Mouse (Mus musculus): Measurements from ENCODE around the gene Lif.

The Lif gene

DNA sequence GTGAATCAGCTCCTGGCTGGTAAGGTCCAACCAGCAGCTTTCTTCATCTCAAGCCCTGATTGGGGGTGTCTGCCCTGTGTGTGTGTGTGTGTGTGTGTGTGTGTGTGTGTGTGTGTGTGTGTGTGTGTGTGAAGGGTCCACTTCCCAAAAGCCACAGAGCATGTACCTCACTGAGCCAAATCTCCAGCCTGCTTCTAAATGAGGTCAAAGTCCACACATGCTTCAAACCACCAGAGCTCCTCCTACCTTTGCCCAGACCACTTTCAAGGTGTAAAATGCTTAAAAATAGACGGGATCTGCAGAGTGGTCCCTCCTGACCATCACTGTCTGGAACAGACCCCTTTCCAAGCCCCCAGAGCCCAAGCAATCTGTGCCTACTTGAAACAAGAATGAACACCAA lies 5.9 kb downstream of the Lif start:
- no peak for DNase-seq

DNA sequence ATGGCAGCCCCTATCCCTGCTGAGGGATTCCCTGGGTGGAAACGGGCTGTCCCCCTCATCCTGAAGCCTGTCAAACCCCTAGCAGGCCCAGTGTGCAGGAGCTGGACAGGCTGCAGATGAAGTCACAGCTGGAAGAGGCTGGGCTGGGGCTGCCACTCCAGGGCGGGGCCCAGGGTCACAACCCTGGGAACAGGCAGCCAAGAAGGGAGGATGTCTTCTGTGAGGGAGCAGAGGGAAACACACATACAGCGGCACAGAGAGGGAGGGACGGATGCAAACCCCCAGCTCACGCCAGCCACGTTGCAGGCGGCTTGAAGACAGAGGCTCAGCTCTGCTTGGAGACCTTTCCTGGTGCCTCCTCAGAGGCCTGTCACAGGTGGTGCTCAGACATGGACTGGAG lies 6.7 kb downstream of the Lif start:
- no peak for DNase-seq

DNA sequence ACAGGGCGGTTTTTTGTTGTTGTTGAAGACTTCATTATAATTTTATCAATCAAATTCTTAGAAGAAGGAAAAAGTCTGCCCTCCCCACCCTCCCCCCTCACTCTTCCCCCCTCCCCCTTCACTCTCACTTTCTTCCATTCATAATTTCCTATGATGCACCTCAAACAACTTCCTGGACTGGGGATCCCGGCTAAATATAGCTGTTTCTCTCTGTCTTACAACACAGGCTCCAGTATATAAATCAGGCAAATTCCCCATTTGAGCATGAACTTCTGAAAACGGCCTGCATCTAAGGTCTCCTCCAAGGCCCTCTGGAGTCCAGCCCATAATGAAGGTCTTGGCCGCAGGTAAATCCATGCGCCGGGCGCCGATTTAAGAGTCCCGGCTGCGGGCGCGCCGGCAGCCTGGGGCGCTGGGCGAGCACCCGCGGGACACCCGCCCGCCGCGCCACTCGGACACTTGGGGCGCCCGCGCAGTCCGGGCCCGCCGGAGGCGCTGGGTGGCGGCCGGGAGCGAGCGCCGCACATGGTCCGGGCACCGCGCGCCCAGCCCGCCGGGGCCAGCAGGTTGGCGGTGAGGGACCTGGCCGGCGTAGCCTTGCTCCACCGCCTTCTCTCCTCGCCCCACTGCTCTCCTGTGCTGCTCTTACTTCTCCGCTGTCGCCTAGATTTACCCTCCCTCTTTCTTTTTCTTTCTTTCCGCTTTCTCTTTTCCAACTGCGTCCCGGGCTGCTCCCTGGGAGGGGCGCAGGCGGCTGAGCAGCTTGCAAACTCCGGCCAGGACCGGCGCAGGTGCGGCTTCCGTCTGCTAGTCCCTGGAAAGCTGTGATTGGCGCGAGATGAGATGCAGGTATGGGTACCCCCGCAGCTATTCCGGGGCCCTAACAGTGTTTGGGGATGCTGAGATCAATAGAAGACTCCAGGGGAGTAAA lies 9.2 kb downstream of the Lif start:
- DNase-seq = no peak

DNA sequence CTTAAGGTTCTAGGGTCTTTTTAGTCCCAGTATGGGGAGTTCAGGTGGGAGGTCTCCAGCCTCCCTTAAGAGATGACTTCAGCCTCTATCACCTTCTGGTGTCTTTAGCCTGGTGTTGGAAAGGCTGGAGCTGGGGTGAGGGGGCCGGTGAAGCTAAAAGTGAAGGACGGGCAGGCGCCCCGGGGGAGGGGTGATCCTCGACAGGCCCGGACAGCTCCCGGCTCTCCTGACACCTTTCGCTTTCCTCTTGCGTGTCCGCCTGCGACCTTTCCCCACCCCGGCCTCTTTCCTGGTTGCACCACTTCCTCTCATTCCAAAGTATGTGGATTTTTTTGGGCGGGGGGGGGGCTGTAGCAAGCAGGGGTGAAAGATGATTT lies 9.8 kb downstream of the Lif start:
- DNase-seq = no peak

DNA sequence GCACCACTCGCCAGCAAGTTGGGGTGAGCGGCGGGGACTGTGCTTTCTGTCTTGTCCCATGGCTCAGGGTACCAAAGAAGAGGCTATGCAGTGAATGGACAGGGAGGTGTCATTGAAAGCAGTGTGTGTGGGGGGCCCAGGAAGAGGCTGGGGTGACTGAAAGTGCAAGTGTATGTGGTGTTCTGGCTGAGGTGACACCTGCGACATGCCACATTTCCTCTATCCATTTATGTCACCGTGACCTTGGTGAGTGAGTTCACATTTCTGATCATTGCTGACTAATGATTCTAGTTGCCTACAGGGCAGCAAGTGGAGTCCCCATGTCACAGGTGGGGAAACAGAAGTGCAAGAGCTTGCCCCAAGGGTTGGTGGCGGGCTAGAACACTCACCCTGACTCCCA lies 11.1 kb downstream of the Lif start:
- DNase-seq = no peak

DNA sequence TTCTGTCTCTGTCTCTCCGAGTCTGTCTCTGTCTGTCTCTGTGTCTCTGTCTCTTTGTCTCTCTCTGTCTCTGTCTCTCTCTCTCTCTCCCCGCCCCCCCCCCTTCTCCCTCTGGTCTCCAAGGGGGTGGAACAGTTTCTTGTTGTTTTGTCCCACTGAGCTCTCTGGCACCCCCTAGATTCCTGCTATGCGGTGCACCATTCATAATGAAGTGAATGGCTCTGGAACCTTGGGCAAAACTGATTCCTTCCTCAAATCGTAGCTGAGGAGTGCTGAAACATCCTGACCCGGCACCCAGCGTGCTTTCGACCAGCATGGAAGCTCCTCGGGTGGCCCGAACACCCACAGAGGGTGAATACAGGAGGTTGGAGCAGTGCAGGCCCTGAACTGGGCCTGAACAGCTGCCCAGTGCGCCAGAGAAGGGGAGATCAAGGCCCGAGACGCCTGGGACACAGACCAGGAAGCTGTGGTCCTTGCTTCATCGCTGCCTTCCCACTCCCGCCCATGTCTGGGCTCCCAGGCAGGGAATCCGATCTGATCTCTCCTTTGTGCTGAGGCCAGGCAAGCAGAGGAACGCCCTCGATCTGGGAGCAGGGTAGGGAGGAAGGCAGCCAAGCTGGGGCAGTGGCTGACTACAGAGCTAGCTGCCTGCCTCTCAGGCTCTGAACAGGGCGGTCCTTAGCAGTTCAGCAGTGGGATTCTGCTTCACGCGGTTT lies 13.5 kb downstream of the Lif start:
- DNase-seq = no peak

DNA sequence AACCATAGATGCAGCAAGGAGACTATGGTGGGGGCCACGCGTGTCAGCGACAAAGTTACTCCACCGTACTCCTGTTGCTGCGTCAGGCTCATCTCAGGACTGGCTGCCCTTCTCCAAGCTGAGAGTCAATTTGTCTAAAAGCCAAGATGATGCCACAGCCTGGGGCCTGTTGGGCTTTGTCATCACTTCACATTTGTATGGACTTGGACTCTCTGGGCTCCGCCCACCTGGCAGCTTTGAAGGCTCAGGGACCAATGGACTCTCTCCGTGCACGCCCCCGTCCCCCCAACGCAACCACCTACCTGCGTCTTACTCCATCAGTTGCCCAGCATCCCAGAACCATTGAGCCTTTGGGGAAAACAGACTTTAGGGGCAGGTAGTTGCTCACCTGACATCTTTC lies 14.2 kb downstream of the Lif start:
- no peak for DNase-seq

DNA sequence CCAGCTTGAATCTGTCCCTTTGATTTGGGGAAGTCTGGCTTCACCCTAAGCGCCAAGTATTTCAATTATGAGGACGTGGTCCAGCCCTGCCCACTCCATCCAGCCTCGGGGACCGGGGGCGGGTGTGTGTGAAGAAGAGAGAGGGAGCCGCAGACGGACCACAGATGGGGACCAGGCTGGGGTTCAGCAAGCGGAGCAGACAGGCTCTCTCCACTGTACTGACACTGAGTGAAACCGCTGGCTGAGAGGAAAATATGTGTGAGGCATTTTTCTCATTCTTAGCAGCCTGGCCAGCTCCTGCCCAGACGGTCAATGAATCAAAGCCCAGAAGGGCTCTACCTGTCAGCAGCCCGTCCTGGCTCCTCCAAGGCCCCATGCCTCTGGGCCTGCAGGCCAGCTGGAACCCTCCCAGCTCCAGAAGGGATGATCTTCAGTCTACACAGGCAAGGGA lies 19.1 kb downstream of the Lif start:
- DNase-seq = no peak

DNA sequence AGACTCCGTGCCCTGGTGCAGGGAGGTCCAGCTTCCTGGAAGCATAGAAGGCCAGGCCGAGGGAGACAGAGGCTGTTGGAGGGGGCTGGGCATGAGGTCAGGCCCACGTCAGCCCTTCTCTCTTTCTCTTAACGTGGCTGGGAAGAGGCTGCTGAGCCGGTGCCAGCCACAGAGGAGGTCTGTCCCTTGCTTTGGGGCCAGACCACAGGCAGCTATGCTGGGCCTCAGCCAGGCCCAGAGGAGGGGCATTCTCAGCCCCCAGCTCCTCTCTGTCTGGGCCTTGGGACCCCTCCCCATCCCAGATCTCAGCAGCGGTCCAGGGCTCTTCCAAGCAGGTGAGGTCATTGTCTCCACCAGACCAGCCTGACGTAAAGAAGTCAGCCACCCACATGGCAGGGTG lies 22.6 kb downstream of the Lif start:
- DNase-seq = no peak

DNA sequence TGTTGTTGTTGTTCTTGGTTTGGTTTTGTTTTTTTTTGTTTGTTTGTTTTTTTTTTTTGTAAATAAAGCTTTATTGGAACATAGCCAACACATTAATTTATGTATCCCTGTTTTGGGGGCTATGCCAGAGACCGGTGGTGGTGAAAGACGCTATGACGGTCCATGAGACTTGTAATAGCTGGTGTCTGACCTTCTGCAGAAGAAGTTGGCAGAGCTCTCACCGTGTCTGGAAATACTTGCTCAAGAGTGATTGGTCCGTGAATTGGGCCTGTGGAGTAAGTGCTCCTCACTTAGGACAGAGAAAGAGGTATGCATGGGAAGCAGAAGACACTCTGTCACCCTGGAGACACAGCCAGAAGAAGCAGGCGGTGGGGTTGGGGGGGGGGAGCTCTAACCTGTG lies 24.5 kb downstream of the Lif start:
- no peak for DNase-seq

DNA sequence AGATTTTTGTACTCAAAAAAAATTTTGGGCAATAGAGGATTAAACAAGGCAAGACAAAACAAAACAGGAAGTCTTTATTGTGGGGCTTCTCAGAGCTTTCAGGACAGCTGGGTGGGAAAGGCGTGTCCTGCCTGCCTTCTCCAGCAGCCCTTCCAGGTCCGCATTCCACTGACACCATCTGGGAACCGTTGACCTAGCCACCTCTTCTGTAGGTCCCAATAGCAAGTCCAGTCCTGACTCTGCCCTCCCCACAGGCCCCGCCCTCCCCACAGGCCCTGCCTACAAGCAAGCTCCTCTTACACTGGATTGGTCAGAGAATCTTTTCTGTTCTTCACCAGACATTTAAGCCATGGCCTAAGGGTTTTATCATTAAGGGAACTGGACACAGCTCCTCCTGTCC lies 26.3 kb downstream of the Lif start:
- no peak for DNase-seq

DNA sequence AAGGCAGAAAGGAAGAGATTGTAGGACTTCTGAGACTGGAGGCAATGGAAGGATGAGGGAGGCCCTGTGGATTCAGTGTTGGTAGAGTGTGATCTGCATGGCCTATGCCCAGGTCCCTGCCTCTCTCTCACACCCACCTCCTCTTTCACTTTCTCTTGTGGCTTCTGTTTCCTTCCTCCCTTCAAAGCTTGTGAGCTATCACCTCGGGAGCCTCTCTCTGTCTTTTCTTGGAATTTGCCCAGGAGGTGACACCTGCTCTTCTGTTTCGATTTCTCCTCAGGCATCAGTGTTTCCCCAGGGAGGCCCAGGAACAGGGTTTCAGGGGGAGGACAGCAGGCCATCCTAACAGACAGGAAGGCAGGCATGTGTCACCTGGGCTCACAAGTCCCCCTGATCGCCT lies 31.9 kb downstream of the Lif start:
- peak; percentile 54 for DNase-seq

DNA sequence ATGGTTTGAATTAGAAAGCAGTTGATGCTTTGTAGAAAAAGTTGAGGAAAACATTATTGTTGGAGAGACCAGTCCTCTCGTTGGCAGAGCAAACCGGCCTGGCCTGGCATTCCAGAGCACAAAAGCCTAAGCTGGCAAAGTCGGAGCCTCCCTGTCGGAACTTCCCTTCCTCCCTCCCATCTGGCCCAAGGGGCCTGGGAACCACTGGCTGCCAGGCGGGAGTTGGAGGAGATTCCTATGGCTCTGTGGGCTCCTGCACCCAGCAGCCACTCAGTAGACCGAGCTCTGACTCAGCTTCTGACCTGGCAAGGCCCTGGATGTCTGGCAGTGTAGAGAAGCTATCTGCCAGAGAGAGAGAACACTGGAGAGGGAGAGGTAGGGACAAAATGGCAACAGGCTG lies 34.3 kb downstream of the Lif start:
- DNase-seq = no peak

DNA sequence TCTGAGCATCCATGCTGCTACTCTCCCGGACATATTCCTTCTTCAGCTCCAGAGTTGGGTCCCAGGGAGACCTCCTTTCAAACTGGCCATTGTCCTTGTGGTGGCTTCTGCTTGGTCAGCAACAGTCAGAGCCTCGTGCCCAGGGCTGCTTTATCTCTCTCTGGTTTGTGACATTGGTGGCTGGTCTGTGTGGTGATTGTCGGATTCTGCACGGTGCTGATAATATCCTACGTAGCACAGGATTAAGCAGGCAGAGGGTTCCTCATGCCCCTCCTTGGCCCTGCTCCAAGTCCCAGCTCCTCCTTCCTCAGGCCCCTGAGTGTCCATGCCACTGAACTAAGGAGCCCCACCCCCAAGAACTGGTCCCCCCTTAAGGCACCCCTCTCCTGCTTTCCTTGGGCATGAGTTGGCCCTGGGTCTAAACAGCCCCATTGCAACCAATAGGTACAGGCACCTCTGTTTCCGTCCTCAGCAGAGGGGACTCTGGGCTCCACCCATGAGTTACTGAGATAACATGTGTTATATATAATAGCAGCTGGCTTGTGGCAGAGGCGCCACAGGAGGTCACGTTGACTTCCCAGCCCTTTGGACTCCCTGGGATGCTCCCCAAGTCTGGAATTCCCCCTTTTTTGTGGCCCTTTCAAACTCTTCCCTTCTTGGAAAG lies 35.0 kb downstream of the Lif start:
- DNase-seq = no peak

DNA sequence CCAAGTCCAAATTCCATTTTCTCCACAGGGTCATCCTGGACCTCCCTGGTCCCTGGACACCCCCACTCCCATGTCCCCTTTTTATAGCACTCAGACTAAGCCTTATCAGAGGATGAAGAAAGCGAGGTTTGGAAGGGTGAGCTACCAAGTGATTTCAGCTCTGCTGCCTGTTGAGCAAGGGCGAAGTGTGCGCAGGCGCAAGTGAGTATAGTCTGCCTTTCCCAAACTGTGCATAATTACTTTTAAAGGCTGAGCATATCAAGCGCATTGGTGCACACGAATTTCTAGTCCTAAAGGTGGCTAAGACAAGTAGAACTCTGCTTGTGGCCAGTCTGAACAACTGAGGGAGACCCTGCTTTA lies 35.5 kb downstream of the Lif start:
- DNase-seq = no peak

DNA sequence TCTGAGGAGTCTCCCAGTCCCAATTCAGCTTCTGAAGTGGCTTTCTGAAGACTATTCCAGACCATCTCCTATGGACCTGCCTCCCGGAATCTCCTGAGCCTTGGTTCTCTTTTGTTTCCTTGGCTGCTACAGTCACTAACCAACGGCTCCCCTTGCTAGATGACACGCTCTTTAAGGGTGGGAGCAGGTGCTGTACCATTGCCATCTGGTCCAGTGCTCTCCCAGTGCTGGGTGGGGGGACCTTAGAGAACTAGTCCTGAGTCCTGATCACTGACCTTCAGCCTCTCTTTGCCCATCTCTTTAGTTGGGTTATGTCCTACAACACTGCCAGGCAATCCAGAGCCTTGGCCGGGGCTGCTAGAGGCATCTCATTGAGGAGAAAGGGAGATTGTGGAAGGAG lies 36.1 kb downstream of the Lif start:
- DNase-seq = no peak

DNA sequence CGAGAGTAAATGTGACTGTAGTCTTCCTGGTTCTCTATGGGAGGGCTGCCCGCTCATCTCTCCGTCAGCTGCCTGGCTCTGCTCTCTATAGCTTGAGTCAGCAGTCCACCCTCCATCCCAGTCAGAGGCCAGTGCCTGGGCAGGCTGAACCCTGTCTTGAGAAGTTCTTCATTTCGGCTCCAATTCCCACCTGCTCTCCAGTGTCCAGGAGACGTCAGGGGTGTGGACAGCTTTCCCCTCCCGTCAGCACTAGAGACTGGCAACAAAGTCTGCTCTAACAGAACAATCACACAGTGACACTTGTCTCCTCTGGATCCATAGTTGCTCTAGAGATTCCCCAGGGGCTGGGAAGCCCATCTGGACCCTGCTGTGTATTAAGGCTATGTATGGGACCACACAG lies 36.7 kb downstream of the Lif start:
- no peak for DNase-seq

DNA sequence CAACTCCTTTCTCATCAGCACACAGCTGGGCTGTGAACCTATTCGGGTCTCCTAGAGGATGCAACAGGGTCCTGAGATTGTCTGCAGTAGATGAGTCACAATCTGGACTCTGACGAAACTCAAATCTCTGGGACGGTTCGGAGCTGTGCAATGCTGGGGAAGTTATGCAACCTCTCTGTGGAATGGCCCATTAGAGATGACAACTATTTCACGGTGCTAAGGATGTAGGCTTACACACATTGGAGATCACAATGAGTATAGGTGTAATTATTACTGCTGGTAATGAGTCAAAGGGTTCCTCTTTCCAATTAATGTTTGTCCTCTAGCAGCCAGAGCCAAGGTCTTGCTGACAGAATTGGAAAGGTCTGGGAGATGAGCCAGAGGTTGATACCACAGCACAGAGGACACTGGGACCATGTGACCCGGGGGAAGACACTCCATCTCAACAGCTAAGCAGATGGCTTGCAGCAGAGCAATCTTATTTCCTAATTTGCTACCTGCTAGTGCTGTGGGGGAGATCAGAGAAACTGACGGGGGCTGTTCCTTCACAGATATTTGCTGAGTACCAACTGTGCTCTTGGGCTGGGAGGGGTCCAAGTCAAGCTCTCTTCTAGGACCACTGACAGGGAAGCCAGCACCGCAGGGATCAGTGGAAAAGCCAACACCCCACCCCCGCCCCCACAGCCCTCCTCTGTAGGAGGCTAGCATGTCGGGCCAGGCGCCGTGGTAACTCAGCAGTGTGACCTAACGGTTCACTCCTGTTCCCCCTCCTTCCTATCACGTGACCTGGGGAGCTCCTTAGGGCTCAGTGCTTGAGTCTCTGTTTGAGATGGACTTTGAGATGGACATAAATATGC lies 37.4 kb downstream of the Lif start:
- peak; percentile 17 for DNase-seq

DNA sequence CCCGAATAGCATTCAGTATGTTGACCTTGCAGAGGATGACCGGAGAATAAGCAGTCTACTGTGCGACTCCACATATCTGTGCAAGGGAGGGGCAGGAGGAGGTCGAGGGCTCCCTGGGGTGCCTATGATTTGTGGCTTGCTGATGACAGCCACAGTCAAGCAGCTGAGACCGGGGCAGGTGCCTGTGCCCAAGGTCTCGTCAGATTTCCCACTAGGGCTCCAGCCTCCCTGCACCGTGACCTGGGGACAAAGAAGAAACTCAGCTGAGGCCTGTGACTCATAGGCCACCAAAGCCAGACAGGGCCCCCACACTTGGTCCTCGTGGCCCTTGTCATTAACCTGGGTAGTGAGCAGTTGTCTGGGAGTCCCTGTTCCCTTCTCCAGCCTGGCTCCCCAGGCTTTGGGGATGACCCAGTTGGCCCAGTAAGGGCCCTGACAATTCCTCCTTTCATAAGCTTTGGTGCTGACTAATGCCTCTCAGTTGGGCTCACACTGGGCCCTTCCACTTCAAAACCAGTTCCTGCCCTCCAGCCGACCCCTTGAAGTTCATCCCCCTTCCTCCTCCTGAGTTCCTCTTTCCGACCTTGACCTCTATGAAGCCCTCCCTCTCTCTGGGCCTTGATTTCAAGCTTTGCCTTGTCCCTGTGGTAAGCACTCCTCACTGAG lies 39.4 kb downstream of the Lif start:
- no peak for DNase-seq

DNA sequence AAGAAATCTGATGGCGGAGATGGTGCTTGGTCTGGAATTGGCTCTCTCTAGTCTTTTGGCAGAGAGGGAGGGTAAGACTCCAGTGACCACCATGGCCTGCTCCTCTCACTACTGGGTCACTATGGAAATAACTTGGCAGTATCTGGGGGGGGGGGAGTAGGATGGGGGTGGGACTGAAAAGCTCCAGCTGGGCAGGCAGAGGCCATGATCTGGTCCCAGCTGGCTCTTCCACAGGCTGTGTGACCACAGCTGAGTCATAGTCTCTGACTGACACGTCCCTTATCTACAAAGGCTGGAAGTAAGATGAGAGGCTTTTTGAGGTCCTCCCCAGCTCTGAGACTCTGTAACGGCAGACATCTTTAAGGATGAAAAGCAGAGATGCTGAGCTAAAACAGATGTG lies 40.4 kb downstream of the Lif start:
- no peak for DNase-seq

DNA sequence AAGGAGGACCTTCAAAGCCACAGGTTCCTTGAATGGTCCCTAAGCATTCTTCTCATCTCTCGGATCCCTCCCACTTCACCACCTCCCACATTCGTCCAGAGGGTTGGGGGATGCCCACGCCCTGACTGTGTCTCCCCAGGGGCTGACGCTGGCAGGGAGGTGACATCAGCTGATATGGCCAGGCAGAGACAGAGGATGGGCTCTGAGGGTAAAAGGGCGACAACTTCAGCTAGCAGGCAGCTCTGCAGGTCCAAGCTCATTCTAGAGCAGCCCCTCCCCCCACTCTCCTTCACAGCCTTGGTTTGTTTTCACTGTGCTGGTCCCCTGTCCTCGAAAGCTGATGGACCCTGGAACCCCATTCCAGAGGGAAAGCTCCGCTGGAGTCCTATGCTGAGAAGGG lies 41.3 kb downstream of the Lif start:
- DNase-seq = no peak

DNA sequence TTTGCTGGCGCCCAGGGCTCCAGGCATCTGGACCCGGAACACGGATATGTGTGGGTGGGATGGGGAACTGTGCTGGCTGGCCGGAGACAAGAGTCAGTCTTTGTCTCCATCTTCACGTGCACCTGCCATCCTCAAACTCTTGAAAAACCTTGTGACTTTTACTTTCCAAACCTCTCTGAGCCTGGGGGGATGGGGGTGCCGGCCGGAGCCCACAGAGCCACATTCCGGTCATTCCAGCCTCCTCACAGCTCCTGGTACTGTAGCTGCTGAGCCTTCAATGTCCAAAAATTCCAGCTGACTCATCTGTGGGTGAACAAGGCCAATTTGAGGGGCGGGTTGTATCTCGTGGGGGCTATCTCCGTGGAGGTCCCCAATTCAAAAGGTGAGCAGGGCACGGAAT lies 41.8 kb downstream of the Lif start:
- DNase-seq = no peak

Data from thymus, postnatal 25 days (tissue).